31 mouse cellular contexts compared by ENCODE assay signal in genomic region chr6:34942446-34942845, GRCm38 (mm10). TPM values are rescaled to one million over a fixed set of nuclear protein-coding genes. Genes with fewer than 3 reads are reported as not detected.
"Had no signal": no experiment of that assay in that cellular context is flagged by ENCODE, and none has a peak within 500 bp of the region (broad histone marks: within the 10 kb centered on the region; RNA-seq: fewer than 3 reads in every experiment).

No protein-coding gene starts in this region.

- DNase-seq: kidney, adult 18-20 months; kidney, postnatal 10 days; kidney, postnatal 36 days; layer of hippocampus, postnatal 36 days; left cerebral cortex, postnatal 4 days; lung, adult 18-20 months; lung, postnatal 10 days; lung, postnatal 36 days; midbrain, embryonic 14.5 days; retina, postnatal 1 day; right cerebral cortex, postnatal 25 days; spleen, adult 18-20 months had no signal

- H3K4me1 ChIP-seq: limb, embryonic 15.5 days; neural tube, embryonic 13.5 days; stomach, embryonic 15.5 days had no signal

- H3K4me3 ChIP-seq: left cerebral cortex, adult 2 months; limb, embryonic 12.5 days; limb, embryonic 15.5 days; liver, embryonic 12.5 days; liver, embryonic 15.5 days; lung, embryonic 15.5 days; megakaryocyte, embryonic 14.5 days; midbrain, embryonic 10.5 days; myocyte; neural tube, embryonic 13.5 days; stomach, embryonic 15.5 days had no signal

- H3K27ac ChIP-seq: left cerebral cortex, adult 2 months; limb, embryonic 12.5 days; limb, embryonic 15.5 days; liver, embryonic 12.5 days; liver, embryonic 15.5 days; lung, embryonic 15.5 days; midbrain, embryonic 10.5 days; neural tube, embryonic 13.5 days; stomach, embryonic 15.5 days had no signal

- H3K9me3 ChIP-seq: limb, embryonic 12.5 days; limb, embryonic 15.5 days; liver, embryonic 12.5 days; liver, embryonic 15.5 days; lung, embryonic 15.5 days; neural tube, embryonic 13.5 days; stomach, embryonic 15.5 days had no signal

- H3K36me3 ChIP-seq: limb, embryonic 12.5 days; limb, embryonic 15.5 days; liver, embryonic 12.5 days; liver, embryonic 15.5 days; lung, embryonic 15.5 days; midbrain, embryonic 10.5 days; neural tube, embryonic 13.5 days; stomach, embryonic 15.5 days had no signal

- H3K27me3 ChIP-seq: limb, embryonic 12.5 days; limb, embryonic 15.5 days; liver, embryonic 15.5 days; lung, embryonic 15.5 days; neural tube, embryonic 13.5 days; stomach, embryonic 15.5 days had no signal

- H3K9ac ChIP-seq: limb, embryonic 12.5 days; limb, embryonic 15.5 days; liver, embryonic 12.5 days; liver, embryonic 15.5 days; lung, embryonic 15.5 days; neural tube, embryonic 13.5 days; stomach, embryonic 15.5 days had no signal

- H3K4me2 ChIP-seq: limb, embryonic 12.5 days; limb, embryonic 15.5 days; liver, embryonic 12.5 days; liver, embryonic 15.5 days; lung, embryonic 15.5 days; neural tube, embryonic 13.5 days; stomach, embryonic 15.5 days had no signal

- ATAC-seq: inflammation-experienced regulatory T-cells, adult 6 months; intestine, embryonic 16.5 days; liver, embryonic 12.5 days had no signal

RNA-seq across cellular contexts. Expression of gene Stra8, which starts 22.5 kb away (rescaled TPM):
- total RNA-seq: layer of hippocampus, adult 8-10 months; layer of hippocampus, postnatal 10 days; layer of hippocampus, postnatal 36 days; left cerebral cortex, adult 2 months; left cerebral cortex, postnatal 10 days; left cerebral cortex, postnatal 4 days; monocyte, adult 5-6 weeks; neutrophil, adult 5-6 weeks had no signal
- polyA plus RNA-seq: inflammation-experienced regulatory T-cells, adult 6 months; intestine, embryonic 16.5 days; kidney, embryonic 14.5 days; limb, embryonic 12.5 days; limb, embryonic 15.5 days; liver, embryonic 12.5 days; liver, embryonic 15.5 days; lung, embryonic 15.5 days; midbrain, embryonic 10.5 days; midbrain, embryonic 14.5 days; myocyte; neural tube, embryonic 13.5 days; stomach, embryonic 15.5 days had no signal

RNA-seq across cellular contexts. Expression of gene Slc23a4, which starts 45.8 kb away (rescaled TPM):
- total RNA-seq: monocyte, adult 5-6 weeks had no signal
